Mouse (Mus musculus) urinary bladder, adult 18-20 months (tissue): ENCODE results near the gene Krt73.

Source experiments
- DNase-seq, 2 experiments: peaks; one replicate each; pipeline ENCODE4 v3.0.0; 2022; ENCODE audit warnings: low spot score in 2 of 2, mixed read lengths in 2 of 2

Gene Krt73

DNA sequence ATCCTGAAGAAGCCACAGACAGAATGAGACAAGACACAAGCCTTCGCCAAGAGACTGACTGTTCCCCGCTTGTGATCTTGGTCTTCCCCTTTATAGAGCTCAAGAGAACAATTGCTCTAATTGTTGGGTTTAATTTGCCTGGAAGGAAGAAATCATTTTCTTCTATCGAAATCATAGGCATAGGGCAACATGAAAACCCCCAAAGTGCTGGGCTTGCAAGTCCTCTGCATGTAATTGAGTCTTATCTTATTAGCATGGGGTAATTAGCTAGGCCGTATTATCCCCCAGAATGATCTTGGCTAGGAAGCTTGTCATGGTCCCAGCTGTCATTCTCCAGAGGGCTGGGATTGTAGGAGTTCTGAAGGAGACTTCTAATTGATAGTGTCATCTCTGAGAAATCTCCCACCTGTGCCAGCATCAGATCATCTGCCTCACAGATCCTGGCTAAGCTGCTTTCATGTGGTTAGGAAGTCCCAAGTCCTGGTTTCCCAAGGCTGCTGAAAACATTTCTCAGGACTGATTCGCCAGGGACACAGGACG, at the start of gene Krt73:
Krt73 (minus strand) TSS at position 51 of the 540 bp plus-strand sequence.
- DNase-seq, result no peak

DNA sequence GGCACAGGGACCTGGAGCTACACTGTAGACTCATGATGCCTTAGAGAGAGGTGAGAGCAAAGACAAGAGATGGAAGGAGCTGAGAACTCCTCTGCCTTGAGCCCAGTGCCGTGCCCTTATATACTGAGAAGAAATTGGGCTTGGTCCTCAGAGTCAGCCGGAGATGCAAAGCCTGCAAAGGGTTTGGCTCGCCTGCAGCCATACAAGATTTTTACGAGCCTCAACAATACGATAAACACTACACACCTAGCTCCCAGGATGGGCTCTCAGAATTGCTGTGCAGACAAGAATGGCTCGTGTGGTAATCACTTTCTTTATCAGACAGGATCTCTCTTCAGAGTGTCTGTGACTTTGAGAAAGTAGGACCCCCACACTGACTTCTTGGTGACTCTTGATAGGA, 48.5 kb upstream of the Krt73 start, which contains the start of gene Krt1:
Krt1 (minus strand) TSS at position 101 of the 400 bp plus-strand sequence.
- DNase-seq, result no peak

DNA sequence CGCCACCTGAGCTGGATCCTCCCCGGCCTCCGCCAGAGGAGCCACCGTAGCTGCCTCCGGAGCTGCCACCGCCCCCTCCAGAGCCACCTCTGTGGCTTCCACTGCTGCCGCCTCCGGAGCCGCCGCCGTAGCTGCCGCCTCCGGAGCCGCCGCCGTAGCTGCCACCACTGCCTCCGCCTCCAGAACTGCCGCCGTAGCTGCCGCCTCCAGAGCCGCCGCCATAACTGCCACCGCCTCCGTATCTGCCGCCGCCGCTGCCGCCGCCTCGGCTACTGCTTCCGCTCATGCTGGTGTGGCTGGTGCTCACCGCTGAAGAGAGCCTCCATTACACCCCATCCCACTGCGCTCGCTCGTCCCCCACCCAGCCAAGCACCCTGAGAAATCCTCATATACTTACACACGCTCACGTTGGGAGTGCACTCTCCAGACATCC, 43.8 kb upstream of the Krt73 start:
- DNase-seq, result peak; percentile 35 to 40

DNA sequence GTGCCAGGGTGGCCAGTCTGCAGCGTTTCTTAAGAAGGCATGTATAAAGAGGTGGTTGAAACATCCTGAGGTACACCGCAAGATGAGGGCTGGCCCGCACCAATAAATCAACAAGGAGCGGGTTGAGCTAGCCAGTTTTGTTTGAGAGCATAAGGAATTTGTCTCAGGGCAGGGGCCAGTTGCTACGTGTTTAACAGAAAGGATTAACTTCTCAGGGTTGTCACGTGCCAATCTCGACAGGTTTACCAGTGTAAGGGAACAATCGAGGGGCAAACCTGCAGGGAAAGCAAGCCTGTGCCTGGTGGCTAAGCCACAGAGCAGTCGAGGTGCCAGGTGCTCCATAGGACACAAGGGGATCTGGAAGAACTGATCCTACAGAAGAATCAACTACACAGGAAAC, 41.0 kb upstream of the Krt73 start:
- peak in 1 of 2 experiments; percentile 35 for DNase-seq

DNA sequence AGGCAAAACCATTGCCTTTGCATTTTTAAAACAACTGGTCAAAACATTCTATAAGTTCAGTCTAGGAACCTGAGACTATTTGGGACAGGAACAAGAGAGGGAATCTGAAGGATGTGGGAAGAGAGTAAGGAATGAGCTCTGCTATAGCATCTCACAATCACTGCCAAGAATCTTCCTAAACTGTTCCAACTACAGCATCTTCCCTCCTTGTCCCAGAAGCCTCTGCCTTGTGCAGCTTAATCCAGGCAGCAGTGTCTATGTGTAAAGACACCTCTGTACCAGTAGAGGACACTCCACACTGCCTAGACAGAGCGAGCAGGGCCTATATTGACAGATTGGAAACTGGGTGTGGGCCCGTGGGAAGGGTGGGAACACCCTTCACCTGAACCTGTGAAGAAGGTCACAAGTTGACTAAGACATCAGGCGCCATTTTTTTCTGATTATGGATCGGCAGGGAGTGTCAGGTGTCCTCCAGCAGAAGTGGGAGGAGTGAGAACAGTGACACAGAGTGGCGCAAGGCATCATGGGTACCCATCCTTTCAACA, 32.7 kb upstream of the Krt73 start:
- DNase-seq, result no peak

DNA sequence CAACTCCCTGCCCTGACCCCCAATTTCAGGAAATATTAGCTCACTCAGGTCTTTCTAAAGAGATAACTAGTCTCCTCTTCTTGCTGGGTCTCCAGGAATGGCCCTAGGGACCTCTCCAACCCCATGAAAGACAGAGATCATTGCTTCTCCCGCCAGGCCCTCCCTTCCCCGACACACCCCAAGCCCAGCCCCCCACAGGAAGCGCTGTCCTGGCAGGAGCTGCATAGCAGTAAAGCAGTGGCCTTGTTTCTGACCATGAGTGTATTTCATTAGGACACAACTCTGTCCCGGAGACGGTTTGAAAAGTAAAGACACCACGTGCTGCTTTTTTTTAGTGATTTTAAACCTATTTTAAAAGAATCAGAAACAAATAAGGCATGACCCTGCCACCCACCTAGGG, 31.0 kb upstream of the Krt73 start:
- DNase-seq, result no peak

DNA sequence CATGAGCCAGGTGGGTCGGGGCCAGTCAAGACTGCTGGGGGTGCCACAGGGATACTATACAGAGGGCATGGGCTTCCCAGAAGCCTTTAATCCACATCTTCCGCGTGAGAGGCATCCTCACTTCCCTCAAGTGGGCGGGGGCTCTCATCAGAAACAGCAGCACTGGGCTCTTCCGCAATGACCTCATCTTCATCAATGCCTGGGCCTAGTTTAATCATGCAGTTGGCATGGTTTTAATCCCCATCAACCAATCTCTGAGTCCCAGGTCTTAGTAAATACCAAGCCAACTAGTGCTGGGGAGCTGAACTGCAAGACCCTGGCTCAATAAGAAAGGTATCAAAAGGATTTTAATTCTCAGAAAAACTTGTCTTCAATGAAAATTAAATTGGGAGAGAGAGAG, 27.3 kb upstream of the Krt73 start:
- no peak for DNase-seq

DNA sequence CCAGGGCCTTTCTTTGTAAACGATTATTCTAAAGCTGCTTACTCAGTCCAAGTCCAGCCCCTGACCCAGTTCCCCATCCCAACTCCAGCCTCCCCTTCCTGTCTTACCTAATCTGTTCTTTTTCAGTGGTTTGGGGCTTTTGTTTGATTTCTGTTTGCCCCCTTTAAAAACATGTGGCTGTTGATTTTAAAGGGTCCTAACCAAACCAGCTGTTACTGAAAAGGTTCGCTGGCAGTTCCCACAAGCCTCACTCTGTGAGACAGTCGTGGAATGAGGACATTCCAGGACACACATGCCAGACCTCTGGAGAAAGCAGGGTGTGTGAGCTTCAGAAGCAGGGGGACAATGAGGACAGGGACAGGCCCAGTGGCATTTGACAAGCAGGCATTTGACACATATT, 19.6 kb upstream of the Krt73 start:
- DNase-seq, result no peak

DNA sequence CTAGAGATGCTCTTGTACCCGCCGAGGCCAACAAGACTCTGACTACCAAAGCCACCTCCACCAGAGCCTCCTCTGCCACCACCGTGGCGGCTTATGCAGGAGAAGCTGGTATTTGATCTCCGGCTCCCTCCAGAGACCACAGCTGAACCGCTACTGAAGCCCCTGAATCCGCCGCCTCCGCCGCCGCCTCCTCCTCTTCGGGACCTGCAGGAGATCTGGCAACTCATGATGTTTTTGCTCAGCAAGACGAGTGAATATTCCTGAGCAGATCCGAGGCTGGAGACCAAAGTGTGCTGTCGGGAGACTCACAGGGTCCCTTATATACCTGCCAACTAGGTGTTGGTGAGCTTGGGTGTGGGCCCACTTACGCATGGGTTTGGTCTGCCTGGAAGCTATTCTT, 15.7 kb upstream of the Krt73 start, which contains the start of gene Krt2:
Krt2 (minus strand) TSS at position 295 of the 400 bp plus-strand sequence.
- no peak for DNase-seq

DNA sequence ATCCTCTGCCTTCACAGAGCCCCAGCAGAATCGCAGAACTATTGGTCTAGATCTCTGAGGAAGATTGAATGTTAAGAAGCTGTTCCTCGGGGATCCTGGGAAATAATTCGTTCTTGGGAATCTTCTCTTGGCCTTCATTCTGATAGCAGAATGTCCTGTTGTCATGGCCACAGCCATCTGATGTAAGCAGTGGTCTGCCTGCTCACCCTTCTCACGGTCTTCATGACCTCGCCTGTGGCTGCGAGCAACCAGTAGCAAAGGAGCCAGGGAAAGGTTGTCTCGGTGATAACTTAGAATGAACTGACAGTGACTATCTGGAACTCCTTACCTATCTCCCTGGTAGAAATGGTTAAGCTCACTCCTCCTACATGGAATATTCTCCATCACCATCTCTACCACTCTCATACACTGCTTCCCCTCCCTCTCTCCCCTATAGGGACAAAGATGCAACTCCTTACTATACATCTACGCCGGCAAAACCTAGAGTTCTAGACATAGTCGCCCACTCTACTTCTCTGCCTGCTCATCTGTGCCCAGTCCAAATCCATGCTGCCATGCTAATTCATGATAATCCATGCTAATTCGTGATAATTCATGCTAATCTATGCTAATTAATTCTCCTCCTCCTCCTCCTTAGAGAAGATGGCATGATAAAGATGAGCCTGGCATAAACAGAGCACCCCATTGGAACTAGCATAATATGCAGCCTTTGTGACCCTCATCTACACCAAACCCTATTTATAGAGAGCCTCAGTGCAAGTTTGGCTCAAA, 1.1 kb upstream of the Krt73 start:
- no peak for DNase-seq

DNA sequence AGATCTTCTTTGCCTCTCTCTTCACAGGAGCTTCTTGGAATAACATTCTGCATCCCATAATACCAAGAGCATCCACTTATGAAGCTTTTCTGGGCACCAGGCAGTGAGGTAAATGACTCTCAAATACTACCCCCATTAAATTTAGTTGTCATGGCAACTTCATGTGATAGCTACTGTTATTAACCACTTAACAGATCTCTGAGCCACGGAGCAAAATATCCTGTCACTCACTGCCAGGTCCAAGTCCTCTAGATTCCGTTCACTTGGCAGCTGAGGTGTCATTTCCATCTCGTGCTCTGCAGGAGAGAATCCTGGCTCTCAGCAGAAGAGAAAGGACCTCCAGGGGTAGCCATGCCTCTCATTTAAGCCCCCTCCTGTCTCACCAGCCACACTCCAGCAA, 11.3 kb downstream of the Krt73 start:
- DNase-seq, result no peak

DNA sequence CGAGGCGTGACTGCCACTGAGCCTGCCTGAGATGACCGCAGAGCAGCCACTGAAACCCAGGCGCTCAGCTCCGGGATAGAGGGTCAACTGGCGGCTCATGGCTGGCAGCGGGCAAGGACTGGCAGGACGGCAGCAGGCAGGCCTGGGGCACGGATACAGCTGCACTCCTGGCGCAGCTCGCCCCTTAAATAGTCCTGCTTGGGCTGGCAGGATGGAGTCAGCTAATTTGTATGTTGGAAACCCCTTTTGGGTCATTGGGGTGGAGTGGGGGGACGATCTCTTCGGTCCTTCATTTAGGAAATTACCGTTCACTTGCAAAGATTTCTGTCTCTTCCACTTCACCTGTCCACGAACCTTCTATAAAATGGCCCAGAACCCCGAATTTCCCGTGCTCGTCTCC, 15.8 kb downstream of the Krt73 start, which contains the start of gene Krt72:
Krt72 (minus strand) TSS at position 101 of the 400 bp plus-strand sequence.
- DNase-seq, result no peak

DNA sequence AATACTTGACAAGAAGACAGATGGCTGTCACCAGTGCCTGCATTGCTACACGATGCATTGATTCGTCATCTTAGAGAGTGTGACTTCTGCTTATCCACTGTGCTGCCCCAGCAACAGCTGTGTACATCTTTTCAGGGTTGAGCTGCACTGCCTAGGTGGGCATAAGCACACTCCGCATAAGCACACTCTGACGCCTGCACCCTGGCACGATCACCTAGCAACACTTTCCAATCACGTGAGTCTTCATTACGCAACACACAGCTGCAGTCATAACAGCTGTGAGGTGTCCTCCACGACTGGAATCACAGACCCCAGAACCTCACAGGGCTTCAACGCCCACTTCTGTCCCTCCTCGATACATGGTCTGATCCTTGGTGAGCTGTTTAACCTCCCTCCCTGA, 28.7 kb downstream of the Krt73 start:
- DNase-seq, result no peak

DNA sequence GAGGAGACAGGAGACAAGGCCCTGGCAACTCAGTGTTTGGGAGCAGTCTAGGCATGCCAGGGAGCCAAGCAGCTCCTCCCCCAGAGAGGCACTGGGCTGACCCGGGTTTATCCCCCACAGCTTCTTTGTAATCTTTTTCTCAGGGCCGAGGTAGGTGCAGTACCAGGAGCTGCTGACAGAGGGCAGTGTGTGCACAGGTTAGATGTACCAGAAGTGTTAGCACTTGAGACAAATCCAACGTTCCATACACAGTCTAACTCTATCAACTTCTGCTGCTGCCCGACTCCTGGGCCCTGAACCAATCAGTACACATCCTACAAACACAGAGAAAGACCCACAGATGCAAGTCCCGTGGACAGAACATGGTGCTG, 29.4 kb downstream of the Krt73 start:
- DNase-seq, result peak; percentile 87 to 94

DNA sequence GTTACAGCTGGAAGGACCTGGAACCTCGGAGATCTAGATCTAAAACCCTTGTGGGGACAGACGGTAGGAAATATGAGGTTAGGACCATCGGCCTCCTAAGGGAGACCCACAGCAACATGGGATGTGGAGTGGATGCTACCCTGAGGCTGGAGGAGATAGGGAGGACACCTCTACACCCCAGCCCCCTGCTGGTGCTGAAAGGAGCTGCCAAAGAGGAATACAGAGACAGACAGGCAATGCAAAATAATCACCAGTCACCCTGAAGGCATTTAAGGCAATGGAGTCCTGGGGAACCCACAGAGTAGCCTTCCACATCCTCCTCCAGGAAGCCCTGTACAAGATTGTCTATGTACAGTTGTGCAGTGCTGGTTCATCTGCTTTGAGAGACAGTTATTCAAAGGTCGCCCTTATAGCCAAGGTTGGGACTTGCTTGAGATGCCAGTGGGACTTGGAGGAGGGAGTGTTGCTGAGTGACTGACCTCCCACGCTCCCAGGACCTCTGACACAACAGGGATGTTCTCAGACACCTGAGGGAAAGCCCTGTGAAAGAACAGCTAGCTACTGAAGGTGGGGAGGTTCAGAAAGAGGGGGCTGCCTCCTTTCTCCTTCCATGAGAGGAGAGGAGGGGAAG, 30.0 kb downstream of the Krt73 start:
- no peak for DNase-seq

DNA sequence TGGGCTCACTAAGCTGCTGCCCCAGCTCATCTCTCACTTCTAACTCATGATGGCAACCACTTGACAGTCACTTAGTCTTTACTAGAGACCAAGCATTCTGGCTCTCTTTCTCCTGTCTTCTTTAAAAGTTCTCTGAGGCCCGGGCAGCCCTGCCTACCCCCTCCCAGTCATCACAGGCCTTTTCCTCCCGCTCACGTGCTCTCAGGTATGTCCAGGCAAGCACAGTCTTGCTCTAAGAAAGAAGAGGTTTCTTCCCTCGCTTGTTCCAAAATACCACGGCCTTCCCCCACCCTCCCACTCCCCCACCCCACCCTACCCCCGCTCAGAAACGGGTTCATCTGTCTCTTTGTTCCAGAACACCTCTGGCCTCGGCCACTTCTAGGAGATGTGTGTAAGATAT, 31.9 kb downstream of the Krt73 start:
- peak in 1 of 2 experiments; percentile 24 for DNase-seq
